Mouse (Mus musculus): ENCODE measurements at regions not wholly inside any gene's neighbourhood (a gene's known extent, or its start where the extent isn't known, plus 50 kb on each side); places are given as distances from the start of the nearest gene placed in this dataset.

DNA sequence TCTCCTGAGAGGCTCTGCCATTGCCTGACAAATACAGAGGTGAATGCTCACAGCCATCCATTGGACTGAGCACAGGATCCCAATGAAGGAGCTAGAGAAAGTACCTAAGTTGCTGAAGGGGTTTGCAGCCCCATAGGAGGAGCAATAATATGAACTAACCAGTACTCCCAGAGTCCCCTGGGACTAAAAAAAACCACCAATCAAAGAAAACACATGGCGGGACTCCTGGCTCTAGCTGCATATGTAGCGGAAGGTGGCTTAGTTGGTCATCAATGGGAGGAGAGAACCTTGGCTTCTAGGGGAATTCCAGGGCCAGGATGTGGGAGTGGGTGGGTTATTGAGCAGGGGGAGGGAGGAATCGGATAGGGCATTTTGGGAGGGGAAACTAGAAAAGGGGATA, 207.8 kb downstream of the Otol1 start:
- TF ChIP-seq POLR2A (IDR thresholded peaks at IDR 0.05; ENCODE audit: insufficient read length, low read depth) (no peak), USF1 (IDR thresholded peaks at IDR 0.05; ENCODE audit: low read depth) (no peak), E2F4 (IDR thresholded peaks at IDR 0.05; ENCODE audit: insufficient read depth) (no peak), MYOG (IDR thresholded peaks at IDR 0.05; ENCODE audit: control insufficient read depth in 1 of 3, insufficient read depth in 1 of 3, insufficient read length in 2 of 3, low read depth in 2 of 3) (no peak), TCF12 (IDR thresholded peaks at IDR 0.05; ENCODE audit: insufficient read depth, poor library complexity, severe bottlenecking) (no peak), MYOD1 (IDR thresholded peaks at IDR 0.05; ENCODE audit: control insufficient read depth in 1 of 3, insufficient read length in 2 of 3, low read depth in 2 of 3) (no peak), MAX (IDR thresholded peaks at IDR 0.05; ENCODE audit: low read depth) (no peak), POLR2AphosphoS2 (IDR thresholded peaks at IDR 0.05; ENCODE audit: insufficient read length, low read depth) (no peak), CEBPB (IDR thresholded peaks at IDR 0.05; ENCODE audit: insufficient read depth, poor library complexity, severe bottlenecking) (no peak), REST (IDR thresholded peaks at IDR 0.05; ENCODE audit: insufficient read depth, insufficient read length) (no peak), TCF3 (IDR thresholded peaks at IDR 0.05; ENCODE audit: insufficient read length, low read depth) (no peak)

All from myocyte (in vitro differentiated cells).